Mouse (Mus musculus) thymus, postnatal 36 days (tissue): ENCODE measurements around the gene Prtn3.

ENCODE experiments used
- DNase-seq, 2 experiments: peaks; one replicate each; pipeline ENCODE4 v3.0.0; 2022; ENCODE audit warnings: mixed read lengths in 2 of 2

The Prtn3 gene

DNA sequence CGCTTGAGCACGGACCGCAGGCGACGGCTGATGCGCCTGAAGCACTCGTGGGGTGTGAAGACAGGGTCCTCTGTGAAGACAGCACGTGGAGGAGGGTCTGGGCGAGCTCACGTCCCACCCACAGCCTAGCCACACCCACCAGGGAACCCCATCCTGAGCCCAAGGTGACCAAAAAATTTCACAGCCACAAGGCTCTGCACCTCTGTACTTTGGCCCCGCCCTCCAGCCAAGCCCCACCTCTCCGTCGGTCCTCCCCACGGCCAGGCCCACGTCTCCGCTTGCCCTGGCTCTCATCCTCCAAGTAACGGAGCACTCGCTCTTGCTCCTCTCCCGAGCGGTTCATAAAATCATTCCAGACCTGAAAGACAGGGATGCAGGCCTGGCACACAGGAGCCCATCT lies 38.1 kb downstream of the Prtn3 start:
- DNase-seq, result no peak

DNA sequence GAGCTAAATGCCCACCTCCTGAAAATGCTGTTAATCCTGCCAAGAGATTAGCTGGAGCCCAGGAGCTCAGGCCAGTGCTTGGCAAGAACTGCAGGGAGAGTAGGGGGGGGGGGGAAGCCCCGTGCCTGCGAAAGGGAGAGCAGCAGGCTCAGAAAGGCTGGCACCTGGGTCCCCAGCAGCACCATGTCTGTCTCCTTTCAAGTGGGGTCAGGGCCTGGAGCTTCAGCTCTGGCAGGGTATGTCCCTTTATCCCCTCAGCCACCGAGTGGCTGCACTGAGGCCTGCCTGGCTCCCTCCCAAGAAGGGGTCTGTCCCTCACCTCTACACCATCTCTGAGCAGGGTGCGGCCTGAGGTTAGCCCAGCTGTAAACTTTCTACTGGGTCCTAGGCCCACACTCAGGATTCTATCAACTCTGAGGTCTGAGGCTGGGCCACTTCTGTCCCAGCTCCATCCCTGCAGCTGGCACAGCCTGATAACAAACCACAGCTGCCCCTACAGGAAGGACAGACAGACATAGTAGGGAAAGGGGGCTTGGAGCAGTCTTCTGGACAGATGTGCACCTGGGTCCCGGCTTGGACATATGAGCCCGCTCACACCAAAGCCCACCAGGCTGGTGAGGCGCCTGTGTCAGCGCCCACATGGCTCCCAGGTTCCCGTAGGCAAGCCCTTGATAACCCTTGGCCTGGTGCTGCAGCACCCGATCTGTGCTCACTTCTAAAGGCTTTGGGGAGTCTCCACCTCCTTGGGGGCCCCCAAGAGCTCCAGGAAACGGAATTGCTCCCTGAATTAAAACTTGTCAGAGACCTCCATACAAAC lies 40.1 kb downstream of the Prtn3 start:
- DNase-seq, result no peak

GRCm38 (mm10) chr10:79914948-79915596 lies 40.8 kb downstream of the Prtn3 start:
- no peak for DNase-seq

GRCm38 (mm10) chr10:79916081-79916480 lies 41.8 kb downstream of the Prtn3 start:
- no peak for DNase-seq

GRCm38 (mm10) chr10:79916808-79917531 lies 42.7 kb downstream of the Prtn3 start, which contains the start of gene Kiss1r:
Kiss1r (plus strand) TSS chr10:79916971.
- DNase-seq, result peak; percentile 87 to 89

GRCm38 (mm10) chr10:79917532-79918100 lies 43.3 kb downstream of the Prtn3 start:
- no peak for DNase-seq

DNA sequence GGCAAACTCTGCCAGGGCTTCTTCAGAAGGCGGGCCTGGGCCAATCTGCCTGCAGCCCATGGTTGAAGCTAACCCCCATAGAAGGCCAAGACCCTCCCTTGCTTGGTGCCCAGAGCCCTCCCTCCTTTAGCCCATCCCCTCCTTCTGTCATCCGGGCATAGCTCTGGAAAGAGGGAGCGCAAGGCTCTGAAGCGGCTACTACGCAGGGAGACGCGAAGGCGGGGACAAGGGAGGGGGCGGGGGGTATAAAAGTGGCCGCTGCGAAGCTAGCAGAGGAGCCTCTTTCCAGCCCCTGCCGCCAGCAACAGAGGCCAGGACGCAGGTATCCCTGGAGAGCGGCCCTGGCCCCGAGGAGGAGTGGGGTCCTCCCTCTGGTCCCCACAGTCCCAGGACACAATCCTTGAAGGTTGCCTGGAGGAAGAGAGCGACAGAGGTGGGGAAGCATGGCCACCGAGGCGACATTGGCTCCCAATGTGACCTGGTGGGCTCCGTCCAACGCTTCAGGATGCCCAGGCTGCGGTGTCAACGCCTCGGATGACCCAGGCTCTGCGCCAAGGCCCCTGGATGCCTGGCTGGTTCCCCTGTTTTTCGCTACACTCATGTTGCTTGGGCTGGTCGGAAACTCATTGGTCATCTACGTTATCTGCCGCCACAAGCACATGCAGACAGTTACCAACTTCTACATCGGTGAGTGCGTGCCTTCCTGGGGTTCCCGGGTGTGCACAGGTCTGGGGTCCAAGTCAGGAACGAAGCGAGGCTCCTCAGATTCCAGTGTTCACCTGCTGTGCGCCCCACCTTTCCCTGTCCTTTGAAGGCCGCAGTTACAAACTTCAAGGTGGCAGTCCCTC lies 44.2 kb downstream of the Prtn3 start:
- no peak for DNase-seq

DNA sequence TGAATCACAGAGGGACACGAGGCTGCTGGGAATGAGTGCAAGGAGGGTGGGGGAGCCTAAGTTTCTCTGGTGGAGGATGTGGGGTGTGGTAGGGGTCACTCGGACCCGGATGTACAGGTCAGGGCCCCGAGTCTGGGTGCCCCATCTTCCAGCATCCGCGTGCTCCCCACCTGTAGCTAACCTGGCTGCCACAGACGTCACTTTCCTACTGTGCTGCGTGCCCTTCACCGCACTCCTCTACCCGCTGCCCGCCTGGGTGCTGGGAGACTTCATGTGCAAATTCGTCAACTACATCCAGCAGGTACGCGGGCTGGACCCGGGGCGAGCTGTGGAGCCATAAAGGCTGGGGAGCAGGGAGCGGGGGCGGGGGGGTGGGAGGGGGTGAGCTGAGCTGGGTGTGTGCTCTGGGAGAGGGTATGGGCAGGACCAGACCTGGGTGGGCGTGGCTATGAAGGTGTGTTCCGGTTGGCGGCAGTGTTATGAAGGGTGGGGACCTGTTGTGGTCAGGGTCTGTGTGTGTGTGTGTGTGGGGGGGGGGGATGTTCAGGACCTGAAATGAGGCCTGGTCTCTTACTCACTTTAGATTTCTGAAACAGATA lies 45.1 kb downstream of the Prtn3 start:
- no peak for DNase-seq

DNA sequence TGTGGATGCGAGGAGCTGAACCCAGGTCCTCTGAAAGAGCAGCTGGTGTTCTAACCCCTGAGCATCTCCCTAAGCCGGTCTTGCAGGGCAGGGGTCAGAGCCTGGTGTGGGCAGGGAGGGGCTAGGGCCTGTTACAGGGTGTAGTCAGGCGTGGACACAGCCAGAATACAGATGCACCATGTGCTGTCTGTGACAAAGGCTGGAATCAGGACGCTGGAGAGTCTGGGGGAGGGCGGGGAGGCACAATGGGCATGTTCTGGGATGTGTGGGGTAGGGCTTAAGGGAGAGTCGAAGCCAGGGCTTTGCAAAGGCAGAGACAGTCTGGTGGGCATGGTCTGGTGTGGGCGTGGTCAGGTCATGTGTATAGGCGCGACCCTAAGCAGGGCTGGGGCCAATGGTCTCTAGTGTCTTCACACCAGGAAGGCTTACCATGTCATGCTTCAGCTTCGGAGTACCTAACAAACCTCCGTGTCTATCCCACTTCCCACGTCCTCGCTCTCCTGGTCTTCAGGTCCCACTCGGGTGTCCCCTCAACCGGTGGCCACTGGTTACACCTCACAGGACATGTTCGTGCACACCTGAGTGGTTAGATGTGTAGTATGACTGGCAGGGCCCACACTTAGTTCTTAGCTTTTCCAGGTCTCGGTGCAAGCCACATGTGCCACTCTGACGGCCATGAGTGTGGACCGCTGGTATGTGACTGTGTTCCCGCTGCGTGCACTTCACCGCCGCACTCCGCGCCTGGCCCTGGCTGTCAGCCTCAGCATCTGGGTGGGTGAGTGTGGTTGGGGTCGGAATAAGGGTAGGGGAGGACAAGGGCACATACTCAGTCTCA lies 46.0 kb downstream of the Prtn3 start:
- no peak for DNase-seq

DNA sequence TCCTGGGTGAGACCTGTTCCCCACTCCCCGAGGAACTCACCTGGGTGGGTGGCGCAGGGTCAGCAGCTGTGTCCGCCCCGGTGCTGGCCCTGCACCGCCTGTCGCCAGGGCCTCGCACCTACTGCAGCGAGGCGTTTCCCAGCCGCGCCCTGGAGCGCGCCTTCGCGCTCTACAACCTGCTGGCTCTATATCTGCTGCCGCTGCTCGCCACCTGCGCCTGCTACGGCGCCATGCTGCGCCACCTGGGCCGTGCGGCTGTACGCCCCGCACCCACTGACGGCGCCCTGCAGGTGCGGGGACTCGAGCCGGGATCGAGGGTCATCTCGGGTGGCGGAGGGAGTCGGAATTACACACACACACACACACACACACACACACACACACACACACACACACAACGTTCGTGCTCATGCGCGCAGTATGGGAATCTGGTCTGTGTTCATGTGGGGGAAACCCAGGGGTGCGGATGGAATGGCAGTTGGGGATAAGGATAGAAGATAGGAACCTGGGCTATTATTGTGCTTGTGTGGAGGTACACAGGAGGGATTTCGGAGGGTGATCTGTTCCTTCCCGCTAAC lies 46.8 kb downstream of the Prtn3 start, which contains the start of gene R3hdm4:
TSS of gene R3hdm4 (minus strand) at position 251 of the 578 bp plus-strand sequence.
- DNase-seq, result no peak

DNA sequence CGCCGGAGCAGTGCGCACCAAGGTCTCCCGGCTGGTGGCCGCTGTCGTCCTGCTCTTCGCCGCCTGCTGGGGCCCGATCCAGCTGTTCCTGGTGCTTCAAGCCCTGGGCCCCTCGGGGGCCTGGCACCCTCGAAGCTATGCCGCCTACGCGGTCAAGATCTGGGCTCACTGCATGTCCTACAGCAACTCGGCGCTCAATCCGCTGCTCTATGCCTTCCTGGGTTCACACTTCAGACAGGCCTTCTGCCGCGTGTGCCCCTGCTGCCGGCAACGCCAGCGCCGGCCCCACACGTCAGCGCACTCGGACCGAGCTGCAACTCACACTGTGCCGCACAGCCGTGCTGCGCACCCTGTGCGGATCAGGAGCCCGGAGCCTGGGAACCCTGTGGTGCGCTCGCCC lies 47.3 kb downstream of the Prtn3 start:
- DNase-seq, result no peak

- peak; percentile 89 to 96 for DNase-seq
Observed at GRCm38 (mm10) chr10:79924998-79925784, 50.9 kb downstream of the Prtn3 start.

DNA sequence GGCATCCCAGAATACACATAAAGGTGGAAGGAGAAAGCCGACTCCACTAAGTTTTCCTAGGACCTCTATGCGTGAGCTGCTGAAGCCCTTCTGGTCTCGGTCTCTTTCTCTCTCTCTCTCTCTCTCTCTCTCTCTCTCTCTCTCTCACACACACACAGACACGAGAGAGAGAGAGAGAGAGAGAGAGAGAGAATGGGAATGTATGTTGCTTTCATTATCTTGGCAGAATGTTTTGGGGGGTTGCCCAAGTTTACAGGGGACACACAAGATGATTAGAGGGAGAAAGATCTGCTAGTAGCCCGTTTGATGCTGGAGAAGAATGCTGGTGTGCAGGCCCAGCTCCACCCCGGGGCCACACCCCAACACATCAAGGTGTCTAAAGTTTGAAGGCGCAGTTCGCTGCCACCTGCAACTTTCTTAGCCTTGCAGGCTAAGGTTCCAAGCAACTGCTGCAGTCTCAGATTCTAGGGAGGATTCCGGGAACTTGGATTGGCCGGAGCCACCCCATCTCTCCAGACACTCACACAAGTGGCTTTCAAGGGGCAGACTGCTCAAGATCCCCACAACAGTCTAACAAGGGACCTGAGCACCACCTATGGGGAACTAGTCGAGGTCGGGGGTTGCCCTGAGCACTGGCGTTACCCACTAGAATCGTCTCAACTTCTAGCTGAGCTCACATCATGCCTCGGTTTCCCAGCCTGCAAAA lies 51.7 kb downstream of the Prtn3 start:
- peak; percentile 43 to 57 for DNase-seq

DNA sequence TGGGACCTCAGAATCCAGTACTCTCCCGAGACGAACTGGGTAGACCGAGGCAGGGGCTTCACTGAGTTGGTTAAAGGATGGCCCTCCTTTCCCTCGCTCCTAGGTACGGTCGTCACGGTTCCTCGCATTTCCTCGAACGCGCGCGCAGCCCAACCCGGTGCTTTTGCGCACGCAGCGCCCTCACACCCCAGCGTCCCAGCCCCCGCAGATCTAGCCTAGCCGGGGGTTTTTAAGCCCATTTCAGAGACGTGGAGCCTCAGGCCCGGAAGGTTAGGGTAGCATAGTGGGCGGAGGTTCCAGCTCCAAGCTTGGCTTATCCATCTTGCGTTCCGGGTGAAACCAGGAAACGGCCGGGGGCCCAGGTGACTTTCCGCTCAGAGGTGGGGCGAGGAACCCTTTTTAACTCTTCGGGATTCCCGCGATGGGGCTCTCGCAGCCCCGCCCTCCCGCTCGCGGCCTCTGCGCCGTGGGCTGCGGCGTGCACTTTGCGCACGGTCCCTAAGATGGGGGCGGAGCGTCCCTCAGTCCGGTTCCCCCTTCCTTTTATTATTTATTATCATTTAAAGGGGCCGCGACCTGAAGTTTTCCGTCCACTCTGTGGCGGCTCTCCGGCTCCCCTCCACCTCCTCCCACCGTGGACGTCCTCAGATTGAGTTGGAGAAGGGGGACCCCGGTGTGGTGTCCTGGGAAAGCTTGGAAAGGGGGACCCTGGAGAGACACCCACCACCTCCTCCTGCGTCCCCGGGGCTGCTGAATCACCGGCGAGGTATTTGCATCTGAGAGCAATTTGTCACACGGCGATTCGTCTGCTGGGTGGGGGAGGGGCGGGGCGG lies 52.4 kb downstream of the Prtn3 start, which contains the start of gene Arid3a:
TSS of gene Arid3a (plus strand) at position 553 of the 833 bp plus-strand sequence.
- DNase-seq, result peak; percentile 92

- DNase-seq, result peak; percentile 84 to 89
Observed at GRCm38 (mm10) chr10:79927324-79928029, 53.2 kb downstream of the Prtn3 start.

GRCm38 (mm10) chr10:79928030-79928694 lies 53.9 kb downstream of the Prtn3 start:
- peak; percentile 43 to 50 for DNase-seq
